Mouse (Mus musculus) natural killer cell, adult 2 months (primary cell): Measurements from ENCODE around the gene Tmem209.

Experiments used
- DNase-seq, 2 experiments: peaks; one replicate each; pipeline ENCODE4 v3.0.0; 2022; ENCODE audit warnings: low spot score in 2 of 2

Gene Tmem209

GRCm38 (mm10) chr6:30461755-30462344, 47.7 kb downstream of the Tmem209 start:
- no peak for DNase-seq

GRCm38 (mm10) chr6:30460750-30461446, 48.7 kb downstream of the Tmem209 start:
- peak in 1 of 2 experiments; percentile 14 for DNase-seq

- peak; percentile 58 to 76 for DNase-seq
These were observed 49.5 kb downstream of the Tmem209 start for GRCm38 (mm10) chr6:30459811-30460749.

GRCm38 (mm10) chr6:30459056-30459747, 50.4 kb downstream of the Tmem209 start:
- no peak for DNase-seq

GRCm38 (mm10) chr6:30458626-30459025, 51.0 kb downstream of the Tmem209 start:
- DNase-seq: no peak

- no peak for DNase-seq
These were observed 52.6 kb downstream of the Tmem209 start for GRCm38 (mm10) chr6:30456991-30457390.

- no peak for DNase-seq
These were observed 70.0 kb downstream of the Tmem209 start for GRCm38 (mm10) chr6:30439576-30439975.

GRCm38 (mm10) chr6:30437054-30437453, 72.5 kb downstream of the Tmem209 start:
- no peak for DNase-seq

- no peak for DNase-seq
These were observed 73.1 kb downstream of the Tmem209 start for GRCm38 (mm10) chr6:30436476-30436875.

GRCm38 (mm10) chr6:30432461-30433192, 77.0 kb downstream of the Tmem209 start:
- no peak for DNase-seq
